Mouse (Mus musculus) kidney, embryonic 15.5 days (tissue): ENCODE measurements at regions not wholly inside any gene's neighbourhood (a gene's known extent, or its start where the extent isn't known, plus 50 kb on each side); places are given as distances from the start of the nearest gene placed in this dataset.

Experiments used
- ATAC-seq: fragments of 200-750 bp; cut with Nextera tagmentation; replicated peaks from 2 replicates; pipeline ENCODE4 v1.8.0; 2017; ENCODE audit warnings: moderate TSS enrichment; ENCODE audit not compliant: low FRiP score
- H3K27ac ChIP-seq: fragments of 300-500 bp; sonication (generic); 2 replicates; pipeline ENCODE4 v1.5.1; 2015; ENCODE audit warnings: mild to moderate bottlenecking, inconsistent platforms
- H3K27me3 ChIP-seq: fragments of 300-500 bp; sonication (generic); 2 replicates; pipeline ENCODE4 v1.6.1; 2015; ENCODE audit warnings: inconsistent platforms
- H3K36me3 ChIP-seq: fragments of 300-500 bp; sonication (generic); 2 replicates; pipeline ENCODE4 v1.6.1; 2015; ENCODE audit warnings: inconsistent platforms
- H3K4me1 ChIP-seq: fragments of 300-500 bp; sonication (generic); 2 replicates; pipeline ENCODE4 v1.6.1; 2015; ENCODE audit warnings: inconsistent platforms
- H3K4me2 ChIP-seq: fragments of 300-500 bp; sonication (generic); 2 replicates; pipeline ENCODE4 v1.6.1; 2015; ENCODE audit warnings: moderate library complexity, mild to moderate bottlenecking, inconsistent platforms
- H3K4me3 ChIP-seq: fragments of 300-500 bp; sonication (generic); replicated peaks from 2 replicates; pipeline ENCODE4 v1.5.1; 2015; ENCODE audit warnings: mild to moderate bottlenecking, inconsistent platforms
- H3K9ac ChIP-seq: fragments of 300-500 bp; sonication (generic); 2 replicates; pipeline ENCODE4 v1.6.1; 2015; ENCODE audit warnings: mild to moderate bottlenecking, inconsistent platforms
- H3K9me3 ChIP-seq: fragments of 300-500 bp; sonication (generic); replicated peaks from 2 replicates; pipeline ENCODE4 v1.6.1; 2016; ENCODE audit warnings: inconsistent platforms
- whole genome bisulfite sequencing: fragments of 180-500 bp; shearing (Covaris S2); methylation state at CpG from one replicate; pipeline ENCODE4 v1.1.7; 2015; ENCODE audit warnings: mixed read lengths; 5-methylcytosine and 5-hydroxymethylcytosine counted together

- H3K27ac ChIP-seq: no peak overlapping the region
- peaks cover 23% of the 10 kb centered on the region for H3K4me1 ChIP-seq
- no peak overlapping the region for H3K9ac ChIP-seq
- H3K9me3 ChIP-seq: no peaks in the 10 kb centered on the region
- H3K4me2 ChIP-seq: no peak overlapping the region
- no peaks in the 10 kb centered on the region for H3K27me3 ChIP-seq
- H3K36me3 ChIP-seq: no peaks in the 10 kb centered on the region
- ATAC-seq: no peak
- WGBS: 82% methylated on average over 10 of the region's 10 CpGs
- H3K4me3 ChIP-seq: no peak overlapping the region
Observed at GRCm38 (mm10) chr4:105332081-105332480, 174.9 kb downstream of the Plpp3 start.

- WGBS: 63% methylated on average over 1 of the region's 1 CpGs
- Histone ChIP-seq H3K9me3 (no peaks in the 10 kb centered on the region), H3K4me1 (peaks cover 8% of the 10 kb centered on the region; the same call in 1 of the 2 replicates), H3K4me2 (no peak overlapping the region), H3K27ac (no peak overlapping the region), H3K27me3 (no peaks in the 10 kb centered on the region), H3K4me3 (no peak overlapping the region), H3K9ac (no peak overlapping the region), H3K36me3 (no peaks in the 10 kb centered on the region)
- ATAC-seq: no peak
Observed at GRCm38 (mm10) chr4:105335872-105336271, 178.7 kb downstream of the Plpp3 start.

- 71% methylated on average over 4 of the region's 4 CpGs for WGBS
- no peak overlapping the region for H3K9ac ChIP-seq
Observed at GRCm38 (mm10) chr4:105336557-105336956, 179.4 kb downstream of the Plpp3 start.

GRCm38 (mm10) chr4:105338131-105338530, 181.0 kb downstream of the Plpp3 start:
- no peak overlapping the region for H3K4me3 ChIP-seq
- H3K9ac ChIP-seq: no peak overlapping the region
- H3K4me1 ChIP-seq: peaks cover 8% of the 10 kb centered on the region; the same call in 1 of the 2 replicates
- H3K4me2 ChIP-seq: no peak overlapping the region
- no peak for ATAC-seq
- WGBS: 79% methylated on average over 7 of the region's 7 CpGs
- H3K27me3 ChIP-seq: no peaks in the 10 kb centered on the region
- no peak overlapping the region for H3K27ac ChIP-seq
- H3K9me3 ChIP-seq: no peaks in the 10 kb centered on the region
- H3K36me3 ChIP-seq: no peaks in the 10 kb centered on the region

More at GRCm38 (mm10) chr4:105336557-105336956, 179.4 kb downstream of the Plpp3 start:
- Histone ChIP-seq H3K9me3 (no peaks in the 10 kb centered on the region), H3K36me3 (no peaks in the 10 kb centered on the region), H3K27ac (no peak overlapping the region), H3K27me3 (no peaks in the 10 kb centered on the region), H3K4me1 (peaks cover 8% of the 10 kb centered on the region; the same call in 1 of the 2 replicates), H3K4me3 (no peak overlapping the region), H3K4me2 (no peak overlapping the region)
- ATAC-seq: no peak

- Histone ChIP-seq H3K36me3 (no peaks in the 10 kb centered on the region), H3K4me1 (peaks cover 8% of the 10 kb centered on the region; the same call in 1 of the 2 replicates), H3K4me2 (no peak overlapping the region), H3K9me3 (no peaks in the 10 kb centered on the region), H3K27me3 (no peaks in the 10 kb centered on the region), H3K9ac (no peak overlapping the region), H3K4me3 (no peak overlapping the region), H3K27ac (no peak overlapping the region)
- ATAC-seq: no peak
- WGBS: 60% methylated on average over 7 of the region's 7 CpGs
Observed at GRCm38 (mm10) chr4:105338861-105339260, 181.7 kb downstream of the Plpp3 start.

GRCm38 (mm10) chr4:105341274-105341673, 184.1 kb downstream of the Plpp3 start:
- no peak for ATAC-seq
- Histone ChIP-seq H3K4me1 (0 out of 2 replicates have a peak, but pooled peaks cover 1% of the 10 kb centered on the region), H3K36me3 (no peaks in the 10 kb centered on the region), H3K27me3 (no peaks in the 10 kb centered on the region), H3K27ac (no peak overlapping the region), H3K9ac (no peak overlapping the region), H3K9me3 (no peaks in the 10 kb centered on the region), H3K4me3 (no peak overlapping the region), H3K4me2 (no peak overlapping the region)
- 45% methylated on average over 7 of the region's 7 CpGs for WGBS

GRCm38 (mm10) chr4:105346846-105347245, 189.7 kb downstream of the Plpp3 start:
- H3K27me3 ChIP-seq: no peaks in the 10 kb centered on the region
- ATAC-seq: no peak

GRCm38 (mm10) chr4:105347911-105348310, 190.8 kb downstream of the Plpp3 start:
- H3K36me3 ChIP-seq: no peaks in the 10 kb centered on the region
- 18% methylated on average over 8 of the region's 8 CpGs for WGBS
- H3K4me2 ChIP-seq: no peak overlapping the region
- ATAC-seq: peak; percentile 93
- H3K27ac ChIP-seq: 0 out of 2 replicates have a peak overlapping the region, but pooled peaks have one; percentile 24
- H3K9ac ChIP-seq: no peak overlapping the region
- H3K27me3 ChIP-seq: no peaks in the 10 kb centered on the region
- peaks cover 27% of the 10 kb centered on the region for H3K4me1 ChIP-seq
- H3K9me3 ChIP-seq: no peaks in the 10 kb centered on the region
- H3K4me3 ChIP-seq: no peak overlapping the region

More at GRCm38 (mm10) chr4:105346846-105347245, 189.7 kb downstream of the Plpp3 start:
- Histone ChIP-seq H3K4me1 (peaks cover 21% of the 10 kb centered on the region), H3K4me3 (no peak overlapping the region), H3K4me2 (no peak overlapping the region), H3K9me3 (no peaks in the 10 kb centered on the region), H3K36me3 (no peaks in the 10 kb centered on the region), H3K9ac (no peak overlapping the region), H3K27ac (no peak overlapping the region)
- 79% methylated on average over 8 of the region's 8 CpGs for WGBS

- Histone ChIP-seq H3K4me2 (no peak overlapping the region), H3K4me1 (peaks cover 27% of the 10 kb centered on the region), H3K36me3 (no peaks in the 10 kb centered on the region), H3K27ac (no peak overlapping the region), H3K4me3 (no peak overlapping the region), H3K9ac (no peak overlapping the region), H3K27me3 (no peaks in the 10 kb centered on the region), H3K9me3 (no peaks in the 10 kb centered on the region)
- 87% methylated on average over 8 of the region's 8 CpGs for WGBS
- ATAC-seq: no peak
Observed at GRCm38 (mm10) chr4:105349316-105350207, 192.4 kb downstream of the Plpp3 start.

- Histone ChIP-seq H3K27me3 (no peaks in the 10 kb centered on the region), H3K4me1 (peaks cover 20% of the 10 kb centered on the region), H3K27ac (no peak overlapping the region), H3K9ac (no peak overlapping the region), H3K36me3 (no peaks in the 10 kb centered on the region), H3K4me3 (no peak overlapping the region), H3K9me3 (no peaks in the 10 kb centered on the region), H3K4me2 (no peak overlapping the region)
- no peak for ATAC-seq
- 53% methylated on average over 7 of the region's 7 CpGs for WGBS
Observed at GRCm38 (mm10) chr4:105352342-105352741, 195.2 kb downstream of the Plpp3 start.

- H3K27me3 ChIP-seq: no peaks in the 10 kb centered on the region
- H3K4me3 ChIP-seq: no peak overlapping the region
- H3K9me3 ChIP-seq: no peaks in the 10 kb centered on the region
- WGBS: 69% methylated on average over 3 of the region's 3 CpGs
- H3K4me1 ChIP-seq: peaks cover 15% of the 10 kb centered on the region
- no peak overlapping the region for H3K4me2 ChIP-seq
- no peaks in the 10 kb centered on the region for H3K36me3 ChIP-seq
- no peak for ATAC-seq
- no peak overlapping the region for H3K27ac ChIP-seq
- H3K9ac ChIP-seq: no peak overlapping the region
Observed at GRCm38 (mm10) chr4:105352953-105353352, 195.8 kb downstream of the Plpp3 start.

- Histone ChIP-seq H3K27me3 (no peaks in the 10 kb centered on the region), H3K9me3 (no peaks in the 10 kb centered on the region), H3K36me3 (no peaks in the 10 kb centered on the region), H3K4me1 (peaks cover 11% of the 10 kb centered on the region), H3K27ac (no peak overlapping the region), H3K4me2 (no peak overlapping the region), H3K9ac (no peak overlapping the region), H3K4me3 (no peak overlapping the region)
- no peak for ATAC-seq
- 70% methylated on average over 8 of the region's 8 CpGs for WGBS
Observed at GRCm38 (mm10) chr4:105354097-105354496, 196.9 kb downstream of the Plpp3 start.
